Mouse (Mus musculus): Measurements from ENCODE around the gene Hdac1.
A peak's percentile ranks its signal among the peaks of the same experiment; 100 is the strongest.
"Not testable (repeated sequence)": the region's sequence is repeated elsewhere in the genome, so short reads cannot be mapped to it uniquely, and the experiment has no call there.

The Hdac1 gene

DNA sequence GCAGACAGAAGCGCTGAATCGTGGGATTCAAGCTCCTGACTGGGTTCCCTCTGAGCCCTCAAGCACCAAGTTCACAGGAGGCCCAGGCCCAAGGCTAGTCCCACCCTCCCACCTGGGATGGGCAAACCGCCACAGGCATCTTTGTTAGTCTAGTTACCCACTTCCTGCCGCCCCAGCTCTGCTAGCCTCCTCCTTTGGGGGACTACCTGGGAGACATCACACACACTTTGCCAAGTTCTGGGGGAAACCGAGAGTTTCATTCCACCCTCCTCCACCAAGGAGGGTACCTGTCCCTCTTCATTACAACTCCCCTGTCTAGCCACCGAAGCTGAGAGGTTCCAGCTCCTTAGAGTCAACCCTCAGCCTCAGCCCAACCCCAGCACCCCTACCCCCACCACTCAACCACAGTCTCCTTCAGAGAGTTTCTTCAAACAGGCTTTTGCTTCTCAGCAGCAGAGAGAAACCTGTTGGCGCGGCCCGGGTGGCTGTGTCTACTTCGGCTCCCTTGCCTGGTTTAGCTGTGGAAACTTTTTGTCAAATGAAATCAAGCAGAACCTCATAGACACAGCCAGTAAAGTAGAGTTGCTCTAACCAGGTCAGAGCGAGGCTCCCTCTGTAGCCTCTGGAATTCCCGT lies 15.9 kb upstream of the Hdac1 start:
- no peak for DNase-seq (ENCODE audit: extremely low spot score)

DNA sequence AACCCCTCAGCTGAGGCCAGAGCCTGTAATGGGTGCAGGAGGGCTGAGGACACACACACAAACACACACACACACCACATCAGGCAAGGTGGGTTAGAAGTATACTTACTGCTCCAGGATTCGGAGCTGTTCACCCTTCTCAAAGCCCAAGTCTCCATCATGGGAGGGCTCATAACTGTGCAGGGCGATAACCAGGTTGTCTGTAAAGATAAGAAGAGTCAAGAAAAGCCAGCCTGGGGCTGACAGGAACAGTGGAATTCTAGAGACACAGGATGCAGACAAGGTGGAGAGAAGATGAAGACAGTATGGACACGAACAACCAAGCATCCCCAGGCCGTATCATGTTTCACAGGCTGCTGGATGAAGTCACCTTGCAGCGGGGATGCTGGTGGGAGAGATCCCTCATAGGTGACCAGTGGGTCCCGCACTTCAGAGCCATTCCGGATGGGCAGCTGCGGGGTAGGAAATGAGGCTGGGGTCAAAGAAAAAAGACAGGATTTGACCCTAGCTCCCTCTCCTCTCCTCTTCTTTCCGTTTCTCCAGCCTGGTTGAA lies 14.8 kb upstream of the Hdac1 start:
- no peak for DNase-seq (ENCODE audit: extremely low spot score)

DNA sequence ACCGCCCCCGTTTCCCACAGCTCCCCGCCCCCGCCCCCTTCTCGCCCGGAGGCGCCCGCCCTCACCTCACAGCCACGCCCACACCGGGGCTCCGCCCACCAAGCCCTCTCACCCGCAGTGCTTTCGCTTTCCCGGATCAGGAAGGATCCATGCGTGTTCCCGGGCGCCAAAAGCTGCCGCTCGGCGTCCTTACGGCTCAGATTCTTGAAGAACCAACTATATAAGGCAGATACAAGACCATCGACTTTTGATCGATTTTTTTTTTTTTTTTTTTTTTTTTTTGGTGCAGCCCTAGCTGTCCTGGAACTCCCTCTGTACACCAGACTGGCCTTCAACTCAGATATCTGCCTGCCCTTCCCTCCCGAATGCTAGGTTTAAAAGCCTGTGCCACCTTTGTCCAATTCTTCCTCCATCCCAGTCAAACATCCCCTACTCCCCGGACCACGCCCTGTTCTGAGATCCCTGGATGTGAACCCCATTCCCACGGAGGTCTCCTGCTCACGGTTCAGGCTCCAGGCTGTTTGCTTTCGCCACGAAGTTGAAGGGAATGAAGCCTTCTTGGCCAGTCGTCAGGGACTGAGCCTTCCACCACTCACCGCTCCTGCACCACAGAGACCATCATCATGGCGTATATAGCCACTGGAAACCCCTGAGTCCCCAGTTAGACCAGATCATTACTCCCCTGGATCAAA lies 14.2 kb upstream of the Hdac1 start:
- DNase-seq (ENCODE audit: extremely low spot score): peak; percentile 91

DNA sequence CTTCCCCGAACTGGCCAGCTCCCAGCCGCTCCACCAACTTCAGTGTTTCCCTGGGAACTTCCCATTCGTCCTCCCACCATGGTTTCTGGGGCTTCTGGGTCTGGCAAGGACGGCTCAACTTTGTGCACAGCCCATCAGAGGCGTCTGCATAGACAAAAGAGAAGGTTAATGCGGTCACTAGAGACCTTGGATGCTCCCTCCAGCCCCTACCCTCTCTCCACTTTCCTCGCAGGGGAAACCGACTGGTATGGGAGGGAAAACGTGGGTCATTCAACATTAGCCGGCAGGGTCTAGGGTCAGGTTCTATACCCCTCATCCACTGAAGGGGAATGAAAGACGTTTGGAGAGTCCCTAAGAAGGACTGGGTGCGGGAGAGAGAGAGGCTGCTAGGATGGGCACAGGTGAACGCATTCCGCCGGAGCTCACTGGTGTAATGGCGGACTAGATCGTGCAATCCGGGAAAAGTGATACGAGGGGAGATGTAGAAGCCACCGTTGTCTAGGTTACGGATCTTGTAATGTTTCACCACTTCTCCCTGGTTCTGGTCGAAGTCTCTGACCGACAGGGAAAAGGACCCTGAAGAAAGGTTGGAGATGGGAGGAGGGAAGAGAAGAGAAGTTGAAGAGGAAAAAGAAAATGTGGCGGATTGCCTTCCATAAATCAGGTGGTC lies 13.5 kb upstream of the Hdac1 start:
- no peak for DNase-seq (ENCODE audit: extremely low spot score)

DNA sequence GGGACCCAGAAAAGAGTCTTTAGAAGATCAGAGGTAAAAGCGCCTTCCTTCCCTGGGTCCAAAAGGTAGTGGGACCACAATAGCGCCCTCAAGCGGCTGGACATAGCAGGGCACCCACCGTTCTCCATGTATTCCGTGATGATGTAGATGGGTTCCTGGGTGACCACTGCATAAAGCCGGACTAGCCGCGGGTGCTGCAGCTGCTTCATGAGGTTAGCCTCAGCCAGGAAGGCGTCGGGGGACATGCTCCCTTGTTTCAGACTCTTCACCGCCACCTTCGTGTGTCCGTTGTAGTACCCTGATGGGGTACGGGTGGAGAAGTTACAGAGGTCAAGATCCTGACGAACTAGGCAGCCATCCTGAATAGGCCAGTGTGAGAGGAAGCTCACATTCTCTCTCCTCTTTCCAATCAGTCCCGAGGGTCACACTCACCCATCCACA lies 12.9 kb upstream of the Hdac1 start:
- DNase-seq (ENCODE audit: extremely low spot score): peak; percentile 73

DNA sequence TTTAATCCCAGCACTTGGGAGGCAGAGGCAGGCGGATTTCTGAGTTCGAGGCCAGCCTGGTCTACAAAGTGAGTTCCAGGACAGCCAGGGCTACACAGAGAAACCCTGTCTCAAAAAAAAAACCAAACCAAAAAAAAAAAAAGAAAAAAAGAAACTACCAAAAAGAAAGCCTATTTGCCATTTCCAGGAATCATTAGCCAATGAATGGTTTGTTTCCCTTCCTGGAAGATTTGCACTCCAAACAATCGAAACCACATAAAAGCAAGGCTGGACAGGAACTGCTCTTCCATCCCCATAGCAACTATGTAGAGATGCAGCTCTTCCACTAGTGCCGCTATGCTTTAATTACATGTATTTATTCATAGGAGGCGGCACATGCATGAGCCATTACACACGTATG lies 12.0 kb upstream of the Hdac1 start:
- not testable (repeated sequence) for DNase-seq (ENCODE audit: extremely low spot score)

DNA sequence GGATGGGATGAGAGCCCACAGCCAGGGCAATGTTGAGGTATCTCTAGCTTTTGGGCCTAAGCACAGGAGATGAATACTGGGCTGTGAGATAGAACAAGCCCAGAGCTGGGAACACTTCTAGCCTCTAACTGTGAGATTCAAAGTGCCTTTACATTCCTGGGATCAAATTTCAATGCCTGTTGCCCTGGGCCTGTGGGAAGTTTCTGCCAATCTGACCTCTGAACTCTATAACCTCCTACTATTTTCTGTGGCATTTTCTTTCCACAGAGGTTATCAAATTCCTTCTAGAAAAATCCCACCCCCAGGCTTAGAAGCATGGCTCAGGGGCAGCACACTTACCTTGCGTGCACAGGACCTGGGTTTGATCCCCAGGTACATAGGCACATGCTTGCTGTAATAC lies 7.8 kb upstream of the Hdac1 start:
- DNase-seq (ENCODE audit: extremely low spot score): peak; percentile 51

DNA sequence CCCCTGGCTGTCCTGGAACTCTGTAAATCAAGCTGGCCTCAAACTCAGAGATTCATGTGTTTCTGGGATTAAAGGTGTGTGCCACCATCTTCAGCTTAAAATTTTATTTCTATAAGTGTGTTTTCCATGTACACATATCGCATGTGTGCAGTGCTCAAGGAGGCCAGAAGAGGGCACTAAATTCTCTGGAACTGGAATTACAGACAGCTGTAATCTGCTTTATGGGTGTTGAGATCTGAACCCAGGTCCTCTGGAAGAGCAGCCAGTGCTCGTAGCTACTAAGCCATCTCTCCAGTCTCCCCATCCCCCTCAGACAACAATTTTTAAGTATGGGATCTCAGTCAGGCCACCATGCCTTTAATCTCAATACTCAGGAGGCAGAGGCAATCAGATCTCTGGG lies 6.8 kb upstream of the Hdac1 start:
- DNase-seq (ENCODE audit: extremely low spot score): no peak

DNA sequence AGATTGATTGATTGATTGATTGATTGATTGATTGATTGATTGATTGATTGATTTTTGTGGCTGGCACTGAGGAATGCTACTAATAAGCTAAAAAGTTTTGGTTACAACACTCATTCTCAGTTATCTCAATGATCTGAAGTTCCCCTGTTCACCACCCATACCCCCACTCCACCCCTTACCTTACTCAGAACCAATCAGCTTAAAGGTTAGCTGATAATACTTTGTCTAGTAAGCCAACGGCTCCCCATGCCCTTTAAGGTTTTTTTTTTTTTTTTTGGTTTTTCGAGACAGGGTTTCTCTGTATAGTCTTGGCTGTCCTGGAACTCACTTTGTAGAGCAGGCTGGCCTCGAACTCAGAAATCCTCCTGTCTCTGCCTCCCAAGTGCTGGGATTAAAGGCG lies 5.1 kb upstream of the Hdac1 start:
- DNase-seq (ENCODE audit: extremely low spot score): not testable (repeated sequence)

DNA sequence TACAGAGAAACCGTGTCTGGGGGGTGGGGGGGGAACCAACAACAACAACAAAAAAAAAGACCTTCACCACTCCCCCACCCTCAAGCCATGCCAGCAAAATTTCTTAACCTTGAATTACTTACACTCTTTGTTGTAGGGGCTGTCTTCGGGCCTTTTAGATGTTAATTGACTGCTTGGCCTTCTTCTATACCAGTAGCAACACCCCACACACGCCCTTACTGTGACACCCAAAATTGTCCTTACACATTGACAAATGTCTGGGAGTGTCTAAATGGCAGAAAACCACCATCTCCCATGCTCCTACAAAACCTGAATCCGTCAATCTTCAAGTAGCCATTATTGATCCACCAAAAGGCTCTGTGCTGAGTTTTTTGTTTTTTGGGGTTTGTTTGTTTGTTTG lies 1.6 kb upstream of the Hdac1 start:
- DNase-seq (ENCODE audit: extremely low spot score): no peak

DNA sequence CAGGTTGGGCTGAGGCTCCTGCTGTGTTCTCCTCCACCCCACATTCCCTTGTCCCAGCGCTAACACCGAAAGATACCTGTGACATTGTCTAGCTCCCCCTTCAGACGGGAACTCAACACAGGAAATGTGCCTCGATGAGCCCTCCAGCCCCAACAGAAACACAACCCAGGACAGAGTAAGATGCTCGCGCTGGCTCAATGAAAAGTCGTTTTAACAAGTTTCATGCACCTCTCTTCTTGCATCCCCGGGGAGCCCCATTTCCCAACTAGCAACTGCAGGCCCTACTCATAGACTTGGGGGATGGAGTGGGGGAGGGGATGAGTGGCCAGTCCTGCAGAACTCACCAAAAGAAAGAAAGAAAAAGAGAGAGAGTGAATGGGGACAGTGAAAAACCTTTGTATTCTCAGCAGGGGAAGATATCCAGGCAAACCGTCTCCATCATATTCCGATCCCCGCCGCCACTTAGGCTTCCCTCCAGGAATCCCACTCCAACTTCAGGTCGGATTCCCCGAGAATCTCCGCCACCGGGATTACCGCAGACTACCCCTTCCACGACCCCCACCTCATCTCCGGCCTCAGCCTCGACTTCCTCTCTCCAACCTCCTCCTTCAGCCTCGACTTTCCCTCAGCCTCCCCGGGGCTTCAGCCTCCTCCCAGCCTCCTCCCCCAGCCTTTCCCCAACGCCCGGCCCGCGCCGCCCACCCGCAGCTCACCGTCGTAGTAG lies 483 bp downstream of the Hdac1 start:
- peak; percentile 58 for DNase-seq (ENCODE audit: extremely low spot score)

DNA sequence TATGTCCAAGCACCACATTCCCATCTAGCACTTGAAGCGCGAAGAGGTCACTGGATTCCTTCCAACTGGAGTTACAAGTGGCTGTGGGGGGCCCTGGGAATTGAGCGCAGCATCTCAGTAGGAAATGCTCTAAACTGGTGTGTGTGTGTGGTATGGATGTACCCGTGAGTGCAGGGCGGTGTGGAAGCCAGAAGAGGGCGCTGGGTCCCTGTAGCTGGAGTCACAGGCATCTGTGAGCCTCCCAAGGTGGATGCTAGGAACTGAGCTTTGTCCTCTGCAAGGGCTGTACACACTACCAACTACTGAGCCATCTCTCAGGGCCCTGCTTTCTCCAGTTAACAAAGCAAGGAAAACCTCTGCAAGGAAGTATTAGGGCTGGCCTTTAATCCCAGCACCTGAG lies 2.5 kb downstream of the Hdac1 start:
- no peak for DNase-seq (ENCODE audit: extremely low spot score)

DNA sequence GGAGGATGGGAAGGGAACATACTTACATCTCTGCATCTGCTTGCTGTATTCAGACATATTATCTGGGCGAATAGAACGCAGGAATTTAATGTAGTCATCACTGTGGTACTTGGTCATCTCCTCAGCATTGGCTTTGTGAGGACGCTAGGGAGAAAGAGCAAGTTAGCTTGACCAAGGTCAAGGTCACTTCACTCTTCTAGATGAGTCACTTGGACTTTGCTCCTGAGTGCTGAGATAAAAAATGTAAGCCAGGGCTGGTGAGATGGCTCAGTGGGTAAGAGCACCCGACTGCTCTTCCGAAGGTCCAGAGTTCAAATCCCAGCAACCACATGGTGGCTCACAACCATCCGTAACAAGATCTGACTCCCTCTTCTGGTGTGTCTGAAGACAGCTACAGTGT lies 13.6 kb downstream of the Hdac1 start:
- not testable (repeated sequence) for DNase-seq (ENCODE audit: extremely low spot score)

DNA sequence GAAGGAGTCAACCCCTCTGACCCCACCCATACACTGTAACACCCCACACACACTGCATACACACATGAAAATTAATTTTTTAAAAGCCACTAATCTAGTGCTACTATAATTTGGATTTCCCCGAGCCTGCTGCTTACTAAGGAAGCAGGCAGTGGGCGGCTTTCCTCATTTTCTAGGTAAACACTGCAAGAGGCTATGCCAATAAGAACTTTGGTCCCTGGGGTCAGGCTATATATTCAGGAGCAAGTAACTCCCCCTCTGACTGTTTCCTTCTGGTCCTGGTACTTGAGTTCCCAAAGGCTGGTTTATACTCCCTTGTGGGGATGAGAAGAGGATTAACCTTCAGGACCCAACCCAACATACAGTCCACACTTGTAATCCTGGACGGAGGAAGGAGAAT lies 16.6 kb downstream of the Hdac1 start:
- DNase-seq (ENCODE audit: extremely low spot score): no peak

DNA sequence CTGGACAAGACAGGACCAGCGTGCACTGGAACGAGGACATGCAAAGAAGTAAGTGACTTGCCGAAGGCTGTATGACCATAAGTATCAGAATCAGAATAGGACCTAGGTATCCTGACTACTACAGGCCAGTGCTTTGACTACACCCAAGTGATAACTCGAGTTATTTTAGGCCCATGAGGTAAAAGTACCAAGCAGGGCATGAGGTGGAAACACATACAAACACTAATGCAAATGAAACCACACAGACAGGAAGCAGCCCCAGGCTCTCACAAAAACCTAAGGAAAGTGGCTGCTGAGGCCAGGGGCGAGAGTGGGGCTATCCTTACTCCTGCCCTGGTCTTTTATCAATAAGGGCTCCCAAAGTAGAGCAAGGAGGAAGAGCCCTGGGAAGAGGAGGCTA lies 17.2 kb downstream of the Hdac1 start:
- no peak for DNase-seq (ENCODE audit: extremely low spot score)

DNA sequence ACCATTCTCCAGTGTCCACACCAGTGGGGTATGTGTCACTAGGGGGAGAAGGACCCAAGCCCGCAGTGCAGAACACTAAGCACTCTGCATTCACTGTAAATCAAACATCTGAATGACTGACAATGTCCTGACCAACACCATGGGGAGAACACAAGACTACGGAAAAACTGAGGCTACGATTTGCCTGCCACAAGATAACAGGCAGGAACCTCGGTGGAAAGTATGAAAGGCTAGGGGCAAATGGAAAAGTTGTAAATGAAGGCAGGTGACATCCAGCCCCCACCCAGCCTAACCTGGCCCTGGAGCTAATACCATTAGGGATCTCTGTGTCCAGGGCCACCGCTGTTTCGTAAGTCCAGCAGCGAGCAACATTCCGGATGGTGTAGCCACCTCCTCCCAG lies 24.0 kb downstream of the Hdac1 start:
- no peak for DNase-seq (ENCODE audit: extremely low spot score)

DNA sequence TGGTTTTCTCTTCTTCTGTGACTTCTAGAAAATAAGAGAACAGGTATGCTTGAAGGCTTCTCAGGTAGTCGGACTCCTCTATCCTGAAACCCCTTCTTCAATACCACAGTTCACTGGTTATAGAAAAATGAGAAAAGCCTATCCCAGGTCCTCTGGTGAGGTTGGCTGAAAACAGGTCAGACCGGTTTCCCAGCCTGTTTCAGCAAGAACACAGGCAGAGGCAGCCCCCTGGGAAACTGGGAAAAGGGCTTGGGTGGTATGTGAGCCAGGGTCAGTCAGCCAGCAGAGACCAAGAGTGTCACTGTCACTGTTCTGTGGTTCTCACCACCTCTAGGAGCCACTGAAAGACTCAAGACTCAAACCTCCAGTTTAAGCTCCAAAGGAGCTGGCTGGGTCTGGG lies 25.6 kb downstream of the Hdac1 start:
- DNase-seq (ENCODE audit: extremely low spot score): peak; percentile 42

DNA sequence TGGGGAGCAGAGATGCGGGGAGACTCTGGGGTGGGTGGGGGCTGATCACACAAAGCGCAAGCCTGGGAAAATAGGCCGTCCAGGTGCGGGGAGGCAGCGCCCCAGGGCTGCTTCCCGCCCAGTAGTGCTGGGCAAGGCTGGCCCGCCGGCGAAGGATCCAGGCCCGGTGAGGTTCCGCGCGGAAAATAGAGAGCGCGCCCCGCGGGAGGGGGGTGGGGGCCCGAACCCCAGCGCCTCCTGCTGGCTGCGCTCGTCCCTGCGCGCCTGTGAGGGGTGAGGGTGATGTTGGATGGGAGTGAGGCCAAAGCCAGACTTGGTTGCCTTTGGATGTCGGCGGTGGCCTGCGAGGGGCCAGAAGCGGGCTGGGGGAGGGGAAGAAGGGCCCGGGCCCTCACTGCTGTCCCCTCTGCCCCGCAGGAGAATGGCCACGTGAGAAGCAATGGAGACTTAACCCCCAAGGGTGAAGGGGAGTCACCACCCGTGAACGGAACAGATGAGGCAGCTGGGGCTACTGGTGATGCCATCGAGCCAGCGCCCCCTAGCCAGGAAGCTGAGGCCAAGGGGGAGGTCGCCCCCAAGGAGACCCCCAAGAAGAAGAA lies 28.1 kb downstream of the Hdac1 start:
- DNase-seq (ENCODE audit: extremely low spot score): peak; percentile 83

DNA sequence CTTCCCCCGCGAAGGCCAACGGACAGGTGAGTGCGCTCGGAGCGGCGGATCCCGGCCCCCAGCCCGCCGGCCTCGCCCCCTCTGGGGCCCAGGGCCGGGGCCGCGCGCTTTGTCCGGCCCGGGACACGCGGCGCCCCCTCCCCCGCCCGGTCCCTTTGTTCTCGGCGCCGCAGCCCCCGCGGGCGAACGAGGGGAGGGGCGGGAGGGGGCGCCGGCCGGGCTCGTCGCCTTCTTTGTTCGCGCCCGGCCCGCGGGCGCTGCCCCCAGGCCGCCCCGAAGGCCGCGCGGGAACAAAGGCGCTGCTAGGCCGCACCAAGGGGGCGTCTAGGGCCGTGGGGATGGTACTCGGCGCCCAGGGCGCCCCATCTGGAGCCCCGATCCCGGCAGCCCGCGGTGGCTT lies 28.6 kb downstream of the Hdac1 start:
- DNase-seq (ENCODE audit: extremely low spot score): no peak

DNA sequence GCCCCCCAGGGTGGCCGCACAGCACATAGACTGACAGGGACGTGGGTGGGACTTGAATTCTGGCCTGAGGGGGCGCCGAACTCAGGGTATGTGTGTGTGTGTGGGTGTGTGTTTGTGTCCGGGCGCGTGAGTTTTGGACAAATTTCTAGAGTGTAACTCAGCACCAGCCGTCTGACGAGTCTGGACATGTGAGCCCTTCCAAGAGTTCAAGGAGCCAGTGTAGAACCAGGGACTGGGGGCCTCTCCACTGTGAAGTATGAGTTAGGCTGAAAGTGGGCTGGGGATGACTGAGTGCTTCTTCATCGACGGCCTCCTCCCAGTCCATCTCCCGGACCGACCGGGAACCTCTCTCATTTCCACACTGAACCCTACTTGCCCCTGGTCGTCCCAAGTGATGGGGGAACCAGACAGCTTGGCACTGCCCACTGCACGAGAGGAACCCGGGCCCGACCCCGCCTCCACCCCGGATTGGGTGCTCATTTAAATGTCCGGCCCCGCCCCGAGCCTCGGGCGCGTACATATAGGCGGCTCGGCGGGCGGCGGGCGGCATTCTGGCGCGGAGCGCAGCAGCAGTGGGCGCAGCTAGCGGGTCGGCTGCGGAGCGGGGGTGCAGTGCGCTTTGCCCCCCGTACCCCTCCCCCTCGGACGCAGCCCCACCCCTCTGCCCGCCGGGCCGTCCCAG lies 29.3 kb downstream of the Hdac1 start, which contains the start of gene Marcksl1:
Gene Marcksl1 (plus strand): TSS at position 496 of the 682 bp plus-strand sequence.
- peak; percentile 94 for DNase-seq (ENCODE audit: extremely low spot score)

Data from embryo, embryonic 9.5 days (tissue).